13 mouse cellular contexts compared by ENCODE assay signal in genomic region chr8:100515896-100516295, GRCm38 (mm10).
A peak's percentile ranks its signal among the peaks of the same experiment; 100 is the strongest.
DNase-seq lines count a peak whose midpoint lies in the region; ATAC-seq lines count a peak whose summit lies in the region.
"Had no signal": no experiment of that assay in that cellular context is flagged by ENCODE, and none has a peak within 500 bp of the region (broad histone marks: within the 10 kb centered on the region; RNA-seq: fewer than 3 reads in every experiment).

No protein-coding gene starts in this region.

- H3K36me3 ChIP-seq in neural tube, embryonic 11.5 days (ENCODE audit: control insufficient read depth, insufficient read depth, low read length): no peaks in the 10 kb centered on the region
- H3K36me3 ChIP-seq in hindbrain, embryonic 15.5 days: no peaks in the 10 kb centered on the region
- H3K36me3 ChIP-seq in neural tube, embryonic 14.5 days (ENCODE audit: control insufficient read depth, insufficient read depth, low read length): no peaks in the 10 kb centered on the region
- H3K36me3 ChIP-seq: heart, embryonic 15.5 days had no signal

- H3K4me3 ChIP-seq in neural tube, embryonic 11.5 days (ENCODE audit: low read depth, low read length): no peak overlapping the region
- H3K4me3 ChIP-seq in hindbrain, embryonic 15.5 days: no peak overlapping the region
- no peak overlapping the region for H3K4me3 ChIP-seq in neural tube, embryonic 14.5 days (ENCODE audit: low read depth, low read length)
- H3K4me3 ChIP-seq: heart, embryonic 15.5 days had no signal

- no peaks in the 10 kb centered on the region for H3K9me3 ChIP-seq in neural tube, embryonic 11.5 days (ENCODE audit: control insufficient read depth, low read length)
- H3K9me3 ChIP-seq in hindbrain, embryonic 15.5 days: no peaks in the 10 kb centered on the region
- no peaks in the 10 kb centered on the region for H3K9me3 ChIP-seq in neural tube, embryonic 14.5 days (ENCODE audit: control insufficient read depth, low read length)
- H3K9me3 ChIP-seq: heart, embryonic 15.5 days had no signal

- peak; percentile 3 for DNase-seq in cerebellum, adult 9-10 months
- DNase-seq in neural tube, embryonic 11.5 days (ENCODE audit: low spot score): peak; percentile 19
- no peak for DNase-seq in neural tube, embryonic 10.5 days (ENCODE audit: extremely low spot score, low spot score)
- no peak for DNase-seq in urinary bladder, postnatal 36 days (ENCODE audit: low spot score in 2 of 2)
- DNase-seq in gastrocnemius, postnatal 4 days (ENCODE audit: low spot score in 2 of 2): no peak
- DNase-seq: adrenal gland, postnatal 36 days; cerebellum, postnatal 36 days; liver, postnatal 0 days had no signal

- H3K27ac ChIP-seq in neural tube, embryonic 11.5 days (ENCODE audit: low read depth, low read length): no peak overlapping the region
- no peak overlapping the region for H3K27ac ChIP-seq in hindbrain, embryonic 15.5 days (replicated peaks)
- H3K27ac ChIP-seq in neural tube, embryonic 14.5 days (ENCODE audit: low read depth, low read length): no peak overlapping the region
- H3K27ac ChIP-seq: heart, embryonic 15.5 days had no signal

- WGBS in neural tube, embryonic 11.5 days: 20% methylated on average over 1 of the region's 1 CpGs
- WGBS in hindbrain, embryonic 15.5 days: 6% methylated on average over 1 of the region's 1 CpGs
- 8% methylated on average over 1 of the region's 1 CpGs for WGBS in neural tube, embryonic 14.5 days

- no peak overlapping the region for H3K9ac ChIP-seq in neural tube, embryonic 11.5 days (ENCODE audit: low read length)
- H3K9ac ChIP-seq in hindbrain, embryonic 15.5 days: no peak overlapping the region
- H3K9ac ChIP-seq in neural tube, embryonic 14.5 days (replicated peaks; ENCODE audit: low read depth, low read length): no peak overlapping the region
- H3K9ac ChIP-seq: heart, embryonic 15.5 days; liver, postnatal 0 days had no signal

- no peak for ATAC-seq in cerebellum, adult (ENCODE audit: insufficient number of reproducible peaks, low FRiP score, low TSS enrichment)
- peak; percentile 96 for ATAC-seq in neural tube, embryonic 11.5 days (ENCODE audit: insufficient read depth, low FRiP score, low TSS enrichment)
- peak; percentile 91 for ATAC-seq in hindbrain, embryonic 15.5 days (ENCODE audit: low FRiP score, low read depth)
- peak; percentile 97 for ATAC-seq in neural tube, embryonic 14.5 days (ENCODE audit: low read depth)
- ATAC-seq: intestine, postnatal 0 days; liver, postnatal 0 days had no signal

- no peaks in the 10 kb centered on the region for H3K27me3 ChIP-seq in neural tube, embryonic 11.5 days (ENCODE audit: control insufficient read depth, insufficient read depth, low read length)
- H3K27me3 ChIP-seq in hindbrain, embryonic 15.5 days: no peaks in the 10 kb centered on the region
- no peaks in the 10 kb centered on the region for H3K27me3 ChIP-seq in neural tube, embryonic 14.5 days (ENCODE audit: control insufficient read depth, insufficient read depth, low read length)
- H3K27me3 ChIP-seq: heart, embryonic 15.5 days had no signal

- no peak overlapping the region for H3K4me2 ChIP-seq in neural tube, embryonic 11.5 days (ENCODE audit: low read depth)
- no peak overlapping the region for H3K4me2 ChIP-seq in hindbrain, embryonic 15.5 days
- H3K4me2 ChIP-seq in neural tube, embryonic 14.5 days (ENCODE audit: low read depth, low read length): no peak overlapping the region
- H3K4me2 ChIP-seq: heart, embryonic 15.5 days had no signal

- H3K4me1 ChIP-seq in neural tube, embryonic 11.5 days (ENCODE audit: control insufficient read depth, insufficient read depth, low read length): no peaks in the 10 kb centered on the region
- H3K4me1 ChIP-seq in hindbrain, embryonic 15.5 days (replicated peaks): no peaks in the 10 kb centered on the region
- no peaks in the 10 kb centered on the region for H3K4me1 ChIP-seq in neural tube, embryonic 14.5 days (ENCODE audit: control insufficient read depth, insufficient read depth, low read length)
- H3K4me1 ChIP-seq: heart, embryonic 15.5 days had no signal

Comparison
In these comparisons a context has a peak if more than half of its experiments do, and no peak if none do; other contexts are left out.
1. DNase-seq: peak in cerebellum, adult 9-10 months (single experiment) and neural tube, embryonic 11.5 days (single experiment); none in neural tube, embryonic 10.5 days (single experiment), urinary bladder, postnatal 36 days (0 of 2) and gastrocnemius, postnatal 4 days (0 of 2).